Mouse (Mus musculus): ENCODE measurements at regions not wholly inside any gene's neighbourhood (a gene's known extent, or its start where the extent isn't known, plus 50 kb on each side); places are given as distances from the start of the nearest gene placed in this dataset.

DNA sequence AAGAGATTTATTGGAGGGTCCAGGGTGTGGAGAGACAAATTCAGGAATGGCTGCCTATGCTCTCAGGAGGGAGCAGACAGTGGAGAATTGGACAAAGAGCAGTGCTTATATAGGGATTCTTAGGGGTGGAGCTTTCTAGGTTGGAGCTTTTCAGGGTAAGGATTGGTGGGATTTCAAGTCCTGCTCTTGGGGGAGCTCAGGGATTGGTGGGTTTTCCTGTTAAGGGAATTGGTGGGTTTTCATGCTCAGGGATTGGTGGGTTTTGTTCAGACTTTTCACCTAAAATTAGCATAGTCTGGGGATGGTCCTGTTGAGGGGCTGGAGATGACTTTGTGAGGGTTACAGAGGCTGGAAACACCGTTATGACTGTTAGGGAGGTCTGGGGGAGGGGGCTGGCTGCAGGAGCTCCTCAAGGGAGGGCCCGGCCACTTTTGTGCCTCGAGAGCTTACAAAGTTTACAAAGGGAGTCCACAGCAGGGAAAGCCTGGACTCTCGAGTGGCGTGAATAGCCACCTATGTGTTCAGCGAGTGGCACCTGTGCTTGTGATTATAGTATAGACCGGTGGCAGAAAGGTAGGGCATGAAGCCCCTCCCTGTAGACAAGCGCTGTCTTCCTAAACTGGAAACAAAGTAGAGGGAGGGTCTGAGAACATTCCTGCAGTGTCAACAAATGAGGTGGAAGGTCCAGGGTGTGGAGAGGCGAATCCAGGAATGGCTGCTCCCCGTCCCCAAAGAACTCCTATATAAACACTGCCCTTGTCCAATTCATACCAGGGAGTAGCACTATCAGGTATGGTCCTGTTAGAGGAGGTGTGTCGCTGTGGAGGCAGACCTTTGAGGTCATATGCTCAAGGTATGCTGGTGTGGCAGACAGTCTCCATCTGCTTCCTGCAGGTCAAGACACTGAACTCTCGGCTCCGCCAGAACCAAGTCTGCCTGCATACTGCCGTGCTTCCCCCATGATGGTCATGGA is 278.1 kb upstream of the Zfp64 start:
- 85% methylated on average over 14 of the region's 14 CpGs for WGBS
- H3K36me3 ChIP-seq (ENCODE audit: insufficient read depth, low read length) = no peaks in the 10 kb centered on the region
- H3K4me1 ChIP-seq (ENCODE audit: insufficient read depth, low read length) = no peaks in the 10 kb centered on the region
- no peak overlapping the region for H3K4me2 ChIP-seq (ENCODE audit: low read depth, low read length)
- H3K9ac ChIP-seq (replicated peaks; ENCODE audit: low read length) = no peak overlapping the region
- no peaks in the 10 kb centered on the region for H3K27me3 ChIP-seq (ENCODE audit: insufficient read depth, low read length)
- DNase-seq (ENCODE audit: low spot score) = no peak
- TF ChIP-seq CTCF (IDR thresholded peaks at IDR 0.05; ENCODE audit: low read depth) = no peak
- H3K9me3 ChIP-seq (ENCODE audit: low read length) = no peaks in the 10 kb centered on the region
- H3K27ac ChIP-seq = no peak overlapping the region
- no peak for ATAC-seq
- H3K4me3 ChIP-seq (ENCODE audit: low read length) = no peak overlapping the region

DNA sequence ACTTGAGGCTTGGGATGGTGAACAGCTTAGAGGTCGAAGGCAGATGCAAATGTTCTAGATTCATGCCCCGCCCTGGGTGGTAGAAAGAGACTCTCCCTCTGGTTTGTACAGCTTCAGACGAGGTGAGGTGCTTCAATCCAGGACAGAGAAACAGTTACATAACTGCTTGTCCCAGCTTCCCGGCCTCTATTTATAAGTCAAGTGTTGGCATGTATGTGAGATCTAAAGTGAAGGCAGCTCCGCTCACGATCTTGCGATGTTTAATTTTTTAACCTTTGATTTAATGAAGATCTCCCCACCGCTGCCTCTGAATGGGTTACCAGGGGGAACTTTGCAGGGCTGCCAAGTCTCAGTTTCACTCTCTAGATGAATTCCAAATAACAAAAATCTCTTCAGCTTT is 266.9 kb upstream of the Zfp64 start:
- Histone ChIP-seq H3K27me3 (ENCODE audit: insufficient read depth, low read length) (no peaks in the 10 kb centered on the region), H3K36me3 (ENCODE audit: insufficient read depth, low read length) (no peaks in the 10 kb centered on the region), H3K27ac (no peak overlapping the region), H3K4me2 (ENCODE audit: low read depth, low read length) (no peak overlapping the region), H3K9me3 (ENCODE audit: low read length) (no peaks in the 10 kb centered on the region), H3K4me1 (ENCODE audit: insufficient read depth, low read length) (no peaks in the 10 kb centered on the region), H3K9ac (replicated peaks; ENCODE audit: low read length) (no peak overlapping the region), H3K4me3 (ENCODE audit: low read length) (no peak overlapping the region)
- no peak for DNase-seq (ENCODE audit: low spot score)
- no peak for ATAC-seq
- no peak for TF ChIP-seq CTCF (IDR thresholded peaks at IDR 0.05; ENCODE audit: low read depth)
- WGBS = 71% methylated on average over 8 of the region's 8 CpGs

DNA sequence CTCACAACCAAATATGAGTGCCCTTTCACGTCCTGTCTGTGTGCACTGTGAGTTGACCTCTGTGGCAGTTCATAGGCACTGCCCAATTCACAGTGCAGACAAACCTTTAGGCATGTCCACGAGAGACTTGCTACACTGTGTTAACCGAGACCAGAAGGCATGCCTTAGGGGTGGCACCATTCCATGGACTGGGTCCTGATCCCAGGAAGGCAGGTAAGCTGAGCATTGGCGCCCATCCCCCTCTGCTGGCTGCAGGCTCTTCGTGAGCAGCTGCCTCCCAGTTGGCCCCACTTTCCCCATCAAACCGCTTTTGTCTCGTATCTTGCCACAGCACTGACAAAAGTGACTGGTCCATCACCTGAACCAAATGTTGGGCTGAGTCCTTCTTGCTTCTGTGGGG is 265.8 kb upstream of the Zfp64 start:
- Histone ChIP-seq H3K9ac (replicated peaks; ENCODE audit: low read length) (no peak overlapping the region), H3K9me3 (ENCODE audit: low read length) (no peaks in the 10 kb centered on the region), H3K4me3 (ENCODE audit: low read length) (no peak overlapping the region), H3K4me1 (ENCODE audit: insufficient read depth, low read length) (no peaks in the 10 kb centered on the region), H3K27ac (no peak overlapping the region), H3K36me3 (ENCODE audit: insufficient read depth, low read length) (no peaks in the 10 kb centered on the region), H3K4me2 (ENCODE audit: low read depth, low read length) (no peak overlapping the region), H3K27me3 (ENCODE audit: insufficient read depth, low read length) (no peaks in the 10 kb centered on the region)
- 77% methylated on average over 7 of the region's 7 CpGs for WGBS
- ATAC-seq (no peak), DNase-seq (ENCODE audit: low spot score) (no peak)
- no peak for TF ChIP-seq CTCF (IDR thresholded peaks at IDR 0.05; ENCODE audit: low read depth)

DNA sequence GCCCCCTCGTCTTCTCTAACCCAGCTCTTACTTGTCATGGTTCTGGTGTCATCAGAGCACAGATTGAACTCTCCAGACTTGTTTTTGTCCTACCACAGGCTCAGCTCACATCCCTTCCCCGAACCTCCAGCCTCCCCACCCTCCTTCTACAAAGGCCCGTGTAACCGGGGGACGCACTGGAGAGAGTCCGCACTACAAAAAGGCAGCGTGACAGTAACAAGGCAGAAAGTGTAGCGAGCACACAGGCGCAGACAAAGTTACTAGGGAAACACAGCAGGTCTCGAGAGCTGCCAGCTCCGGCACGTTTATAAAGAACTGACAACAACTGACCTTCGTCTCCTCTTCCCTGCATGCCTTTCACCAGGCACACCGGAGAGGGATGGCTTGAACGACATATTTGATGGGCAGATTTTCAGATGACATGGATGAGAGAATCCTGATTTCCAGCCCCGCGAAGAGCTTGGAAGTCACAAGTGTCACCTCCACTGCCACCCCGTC is 260.2 kb upstream of the Zfp64 start:
- H3K4me3 ChIP-seq (ENCODE audit: low read length) = no peak overlapping the region

DNA sequence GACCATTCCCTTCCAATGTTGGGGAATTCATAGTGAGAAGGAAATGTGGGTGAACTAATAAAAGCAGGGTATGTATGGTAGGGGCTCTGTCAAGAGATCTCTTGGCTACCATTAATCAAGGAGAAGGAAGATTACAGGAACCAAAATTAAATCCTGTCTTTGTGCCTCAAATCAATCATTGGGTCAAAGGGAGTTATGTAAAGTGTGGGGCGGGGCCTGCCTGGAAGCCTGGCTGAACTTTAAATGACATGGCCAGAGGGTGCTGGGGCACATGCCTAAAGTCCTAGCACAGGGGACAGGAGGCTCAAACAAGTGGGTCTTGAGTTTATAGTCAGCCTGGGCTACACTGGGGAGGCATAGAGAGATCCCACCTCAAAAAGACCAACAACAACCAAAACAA is 259.0 kb upstream of the Zfp64 start:
- Histone ChIP-seq H3K9ac (replicated peaks; ENCODE audit: low read length) (no peak overlapping the region), H3K27me3 (ENCODE audit: insufficient read depth, low read length) (no peaks in the 10 kb centered on the region), H3K36me3 (ENCODE audit: insufficient read depth, low read length) (no peaks in the 10 kb centered on the region), H3K27ac (no peak overlapping the region), H3K4me1 (ENCODE audit: insufficient read depth, low read length) (no peaks in the 10 kb centered on the region), H3K4me2 (ENCODE audit: low read depth, low read length) (no peak overlapping the region), H3K9me3 (ENCODE audit: low read length) (no peaks in the 10 kb centered on the region), H3K4me3 (ENCODE audit: low read length) (no peak overlapping the region)
- DNase-seq (ENCODE audit: low spot score) = no peak
- ATAC-seq = no peak
- TF ChIP-seq CTCF (IDR thresholded peaks at IDR 0.05; ENCODE audit: low read depth) = no peak
- 90% methylated on average over 1 of the region's 1 CpGs for WGBS

More for the DNA sequence above, 260.2 kb upstream of the Zfp64 start:
- H3K4me2 ChIP-seq (ENCODE audit: low read depth, low read length) = no peak overlapping the region
- no peak for TF ChIP-seq CTCF (IDR thresholded peaks at IDR 0.05; ENCODE audit: low read depth)
- peak; percentile 41 for DNase-seq (ENCODE audit: low spot score)
- H3K27ac ChIP-seq = no peak overlapping the region
- no peaks in the 10 kb centered on the region for H3K9me3 ChIP-seq (ENCODE audit: low read length)
- H3K9ac ChIP-seq (replicated peaks; ENCODE audit: low read length) = no peak overlapping the region
- no peaks in the 10 kb centered on the region for H3K4me1 ChIP-seq (ENCODE audit: insufficient read depth, low read length)
- no peaks in the 10 kb centered on the region for H3K36me3 ChIP-seq (ENCODE audit: insufficient read depth, low read length)
- no peaks in the 10 kb centered on the region for H3K27me3 ChIP-seq (ENCODE audit: insufficient read depth, low read length)
- ATAC-seq = no peak
- 25% methylated on average over 18 of the region's 18 CpGs for WGBS

DNA sequence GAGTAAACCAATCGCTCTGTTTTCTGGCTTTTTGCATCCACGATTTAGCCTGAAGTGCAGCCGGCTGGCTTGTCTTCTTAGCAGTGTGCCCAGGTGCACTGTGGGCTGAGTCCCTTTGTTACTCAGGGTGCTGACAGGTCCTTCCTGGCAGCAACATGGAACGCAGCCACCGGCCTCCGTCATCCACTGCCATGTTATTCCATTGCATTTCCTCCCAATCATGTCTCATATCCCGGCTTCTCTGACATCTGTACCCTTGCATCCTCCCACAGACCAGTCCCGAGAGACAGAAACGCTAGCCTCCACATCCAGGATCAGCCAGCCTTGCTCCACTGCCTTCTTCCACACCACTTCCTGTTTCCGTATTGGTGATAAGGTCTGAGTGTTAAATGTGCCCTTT is 257.9 kb upstream of the Zfp64 start:
- no peaks in the 10 kb centered on the region for H3K9me3 ChIP-seq (ENCODE audit: low read length)
- no peaks in the 10 kb centered on the region for H3K36me3 ChIP-seq (ENCODE audit: insufficient read depth, low read length)
- H3K4me1 ChIP-seq (ENCODE audit: insufficient read depth, low read length) = no peaks in the 10 kb centered on the region
- TF ChIP-seq CTCF (IDR thresholded peaks at IDR 0.05; ENCODE audit: low read depth) = no peak
- 49% methylated on average over 10 of the region's 10 CpGs for WGBS
- no peak overlapping the region for H3K4me2 ChIP-seq (ENCODE audit: low read depth, low read length)
- no peak overlapping the region for H3K9ac ChIP-seq (replicated peaks; ENCODE audit: low read length)
- no peak overlapping the region for H3K27ac ChIP-seq
- no peak for DNase-seq (ENCODE audit: low spot score)
- H3K4me3 ChIP-seq (ENCODE audit: low read length) = no peak overlapping the region
- ATAC-seq = no peak
- H3K27me3 ChIP-seq (ENCODE audit: insufficient read depth, low read length) = no peaks in the 10 kb centered on the region

- H3K27me3 ChIP-seq (ENCODE audit: insufficient read depth, low read length) = no peaks in the 10 kb centered on the region
- DNase-seq (ENCODE audit: low spot score) = no peak
- H3K9ac ChIP-seq (replicated peaks; ENCODE audit: low read length) = no peak overlapping the region
- no peaks in the 10 kb centered on the region for H3K9me3 ChIP-seq (ENCODE audit: low read length)
- WGBS = 35% methylated on average over 3 of the region's 3 CpGs
- no peak overlapping the region for H3K27ac ChIP-seq
- no peak for ATAC-seq
- no peaks in the 10 kb centered on the region for H3K4me1 ChIP-seq (ENCODE audit: insufficient read depth, low read length)
- no peak overlapping the region for H3K4me3 ChIP-seq (ENCODE audit: low read length)
- no peak overlapping the region for H3K4me2 ChIP-seq (ENCODE audit: low read depth, low read length)
- TF ChIP-seq CTCF (IDR thresholded peaks at IDR 0.05; ENCODE audit: low read depth) = no peak
- H3K36me3 ChIP-seq (ENCODE audit: insufficient read depth, low read length) = no peaks in the 10 kb centered on the region
Measured at GRCm38 (mm10) chr2:169212676-169213257, 257.4 kb upstream of the Zfp64 start.

Measured in hindbrain, postnatal 0 days (tissue).